Mouse (Mus musculus) ES-Bruce4 (cell line): Measurements from ENCODE around the gene Tuba1c. TPM values are rescaled to one million over a fixed set of nuclear protein-coding genes. Genes with fewer than 3 reads are reported as not detected.

Experiments
- H3K27ac ChIP-seq: 2 replicates; pipeline ENCODE4 v1.5.1; 2012; ENCODE audit warnings: low read length, inconsistent platforms; ENCODE audit not compliant: insufficient read depth
- H3K27me3 ChIP-seq: 2 replicates; pipeline ENCODE4 v1.6.1; 2012; ENCODE audit warnings: mild to moderate bottlenecking, low read length, inconsistent platforms; ENCODE audit not compliant: control insufficient read depth, poor library complexity, insufficient read depth, severe bottlenecking
- H3K36me3 ChIP-seq: 2 replicates; pipeline ENCODE4 v1.6.1; 2012; ENCODE audit warnings: inconsistent platforms, mild to moderate bottlenecking, low read length, moderate library complexity; ENCODE audit not compliant: control insufficient read depth, poor library complexity, insufficient read depth, severe bottlenecking
- H3K4me1 ChIP-seq: one replicate; pipeline ENCODE4 v1.8.1; 2011; ENCODE audit warnings: low read length; ENCODE audit not compliant: control insufficient read depth, insufficient read depth
- H3K4me3 ChIP-seq: 2 replicates; pipeline ENCODE4 v1.5.1; 2011; ENCODE audit warnings: low read depth, mild to moderate bottlenecking, low read length
- H3K9ac ChIP-seq: 2 replicates; pipeline ENCODE4 v1.6.1; 2012; ENCODE audit warnings: low read depth, mild to moderate bottlenecking, inconsistent platforms; ENCODE audit not compliant: poor library complexity, severe bottlenecking
- H3K9me3 ChIP-seq: replicated peaks from 2 replicates; pipeline ENCODE4 v1.6.1; 2012; ENCODE audit warnings: mild to moderate bottlenecking, low read length, inconsistent platforms; ENCODE audit not compliant: control insufficient read depth, poor library complexity, insufficient read depth, severe bottlenecking
- CTCF ChIP-seq: IDR thresholded peaks from one replicate; pipeline ENCODE4 v1.8.1; 2011; ENCODE audit warnings: low read depth, low read length
- EP300 ChIP-seq: IDR thresholded peaks from 2 replicates; pipeline ENCODE4 v1.6.1; 2011; ENCODE audit warnings: low read depth, low read length; ENCODE audit not compliant: insufficient read depth
- POLR2A ChIP-seq: IDR thresholded peaks from one replicate; pipeline ENCODE4 v1.8.1; 2011; ENCODE audit warnings: low read length; ENCODE audit not compliant: insufficient read depth
- polyA plus RNA-seq: library from polyadenylated mRNA; stranded (reverse); fragments of >200 nt; gene quantifications from 2 replicates; pipeline ENCODE4 v1.2.4, GENCODE M21; 2011; ENCODE audit warnings: low read depth; ENCODE audit not compliant: missing spikeins, insufficient read depth, insufficient read length

Tuba1c gene
- polyA plus RNA-seq, 1 experiment = 407 TPM

- H3K36me3 ChIP-seq = peaks cover 37% of the 10 kb centered on the region
- no peak for TF ChIP-seq CTCF
- no peak for TF ChIP-seq EP300
- TF ChIP-seq POLR2A = no peak
- no peaks in the 10 kb centered on the region for H3K27me3 ChIP-seq
- no peaks in the 10 kb centered on the region for H3K9me3 ChIP-seq
- peak overlapping the region; percentile 95 for H3K9ac ChIP-seq
- peaks cover 2% of the 10 kb centered on the region for H3K4me1 ChIP-seq
- H3K4me3 ChIP-seq = peak overlapping the region; percentile 84
- no peak overlapping the region for H3K27ac ChIP-seq
Observed at GRCm38 (mm10) chr15:99031388-99031675, 1.6 kb downstream of the Tuba1c start.

DNA sequence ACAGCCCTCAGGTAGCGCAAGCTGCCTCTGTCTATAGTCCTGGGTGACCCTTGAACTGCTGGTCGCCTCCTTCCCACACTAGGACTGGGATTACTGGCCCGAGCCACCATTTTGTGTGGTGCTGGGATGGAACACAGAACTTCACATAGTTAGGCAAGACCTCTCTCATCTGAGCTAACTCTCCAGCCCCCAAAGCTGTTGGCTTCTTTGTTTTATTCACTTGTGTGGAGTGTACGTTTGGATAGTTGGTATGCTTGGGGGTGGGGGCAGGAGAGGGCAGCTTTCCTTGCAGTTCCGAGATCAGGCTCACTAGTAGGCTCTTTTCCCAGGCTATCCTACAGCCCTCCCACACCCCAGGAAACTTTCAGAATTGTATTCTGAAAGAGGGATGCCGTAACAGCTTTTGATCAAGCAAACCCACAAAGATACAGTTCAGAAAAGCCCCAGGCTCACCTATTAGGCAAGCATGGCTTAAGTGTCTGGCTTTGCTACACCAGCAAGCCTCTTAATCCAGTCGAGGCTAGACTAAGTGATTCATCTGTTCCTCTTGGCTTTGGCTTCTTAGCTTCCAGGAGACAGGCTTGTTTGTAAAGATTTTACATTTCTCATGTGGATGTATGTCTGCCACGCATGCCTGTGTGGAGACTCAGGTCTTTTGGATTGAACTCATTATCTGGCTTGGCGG, 2.5 kb downstream of the Tuba1c start:
- Histone ChIP-seq H3K27ac (0 out of 2 replicates have a peak overlapping the region, but pooled peaks have one; percentile 18), H3K36me3 (peaks cover 43% of the 10 kb centered on the region), H3K9ac (peak overlapping the region; percentile 95), H3K4me3 (peak overlapping the region; percentile 92), H3K27me3 (no peaks in the 10 kb centered on the region), H3K4me1 (peaks cover 2% of the 10 kb centered on the region), H3K9me3 (no peaks in the 10 kb centered on the region)
- TF ChIP-seq POLR2A (no peak), EP300 (no peak), CTCF (no peak)

DNA sequence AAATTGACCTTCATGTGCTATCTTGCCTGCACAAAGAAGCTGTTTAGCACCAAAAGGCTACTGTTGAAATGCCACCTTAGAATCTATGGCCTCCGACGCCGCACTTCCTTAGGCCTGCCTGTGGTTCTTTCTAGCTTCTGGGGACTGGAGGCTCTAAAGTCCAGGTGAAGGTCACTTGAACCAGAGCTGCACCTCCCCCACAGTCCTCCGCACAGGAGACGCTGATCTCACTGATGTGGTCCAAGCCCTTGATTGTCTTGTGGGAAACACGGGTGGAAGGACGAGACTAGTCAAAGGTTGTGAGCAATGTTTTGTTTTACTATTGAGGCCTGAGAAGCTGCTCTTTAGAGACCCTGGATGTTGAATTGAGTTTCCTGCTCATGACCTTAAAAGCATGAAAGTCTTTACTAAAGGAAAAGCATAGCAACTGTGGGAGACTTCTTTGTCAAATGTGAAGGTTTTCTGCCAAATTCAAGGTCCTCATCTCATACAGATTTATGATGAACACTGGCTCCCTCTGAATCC, 3.1 kb downstream of the Tuba1c start:
- peak overlapping the region; percentile 92 for H3K4me3 ChIP-seq
- 0 out of 2 replicates have a peak overlapping the region, but pooled peaks have one; percentile 18 for H3K27ac ChIP-seq
- TF ChIP-seq CTCF (no peak), EP300 (no peak), POLR2A (no peak)
- H3K27me3 ChIP-seq = no peaks in the 10 kb centered on the region
- peaks cover 2% of the 10 kb centered on the region for H3K4me1 ChIP-seq
- H3K9ac ChIP-seq = peak overlapping the region; percentile 95
- peaks cover 43% of the 10 kb centered on the region for H3K36me3 ChIP-seq
- H3K9me3 ChIP-seq = no peaks in the 10 kb centered on the region

GRCm38 (mm10) chr15:99033498-99034270, 4.0 kb downstream of the Tuba1c start:
- Histone ChIP-seq H3K4me3 (no peak overlapping the region), H3K27me3 (no peaks in the 10 kb centered on the region), H3K27ac (no peak overlapping the region), H3K9me3 (no peaks in the 10 kb centered on the region), H3K9ac (no peak overlapping the region), H3K36me3 (peaks cover 43% of the 10 kb centered on the region), H3K4me1 (peaks cover 2% of the 10 kb centered on the region)
- no peak for TF ChIP-seq POLR2A
- TF ChIP-seq EP300 = no peak
- no peak for TF ChIP-seq CTCF

DNA sequence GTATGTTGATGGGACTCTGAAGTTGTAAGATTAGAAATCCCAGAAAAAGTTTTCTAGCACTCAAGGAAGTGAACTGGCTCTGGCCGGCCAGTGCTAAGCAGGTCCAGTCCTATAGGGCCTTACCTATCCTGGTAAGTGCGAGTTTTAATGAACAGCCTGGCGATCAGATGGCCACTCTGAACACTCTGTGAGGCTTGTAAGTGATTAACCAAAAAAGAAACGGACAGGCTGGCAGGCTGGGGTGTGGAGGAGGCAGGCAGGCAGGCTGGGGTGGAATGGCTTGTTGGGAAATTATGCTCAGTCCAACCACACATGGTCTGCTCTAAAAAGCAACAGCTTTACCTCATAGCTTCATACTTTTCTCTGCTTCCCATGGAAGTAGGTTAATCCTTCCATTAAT, 5.7 kb downstream of the Tuba1c start:
- no peak overlapping the region for H3K9ac ChIP-seq
- no peaks in the 10 kb centered on the region for H3K9me3 ChIP-seq
- no peaks in the 10 kb centered on the region for H3K27me3 ChIP-seq
- H3K27ac ChIP-seq = no peak overlapping the region
- TF ChIP-seq CTCF (no peak), POLR2A (no peak), EP300 (no peak)
- H3K4me3 ChIP-seq = no peak overlapping the region
- peaks cover 4% of the 10 kb centered on the region for H3K4me1 ChIP-seq
- H3K36me3 ChIP-seq = peaks cover 43% of the 10 kb centered on the region

GRCm38 (mm10) chr15:99036249-99036905, 6.7 kb downstream of the Tuba1c start:
- peaks cover 43% of the 10 kb centered on the region for H3K36me3 ChIP-seq
- TF ChIP-seq POLR2A = no peak
- TF ChIP-seq EP300 = no peak
- no peak for TF ChIP-seq CTCF
- no peak overlapping the region; the same call in 1 of the 2 replicates for H3K27ac ChIP-seq
- H3K4me3 ChIP-seq = no peak overlapping the region
- H3K4me1 ChIP-seq = peaks cover 4% of the 10 kb centered on the region
- H3K9me3 ChIP-seq = no peaks in the 10 kb centered on the region
- H3K27me3 ChIP-seq = no peaks in the 10 kb centered on the region
- no peak overlapping the region for H3K9ac ChIP-seq
